Mouse (Mus musculus) limb, embryonic 14.5 days (tissue): ENCODE data around the gene Afg1l. TPM values are rescaled to one million over a fixed set of nuclear protein-coding genes. Genes with fewer than 3 reads are reported as not detected.

ENCODE experiments used
- ATAC-seq: fragments of 200-750 bp; cut with Nextera tagmentation; 2 replicates; pipeline ENCODE4 v1.8.0; 2017; ENCODE audit warnings: low read depth, moderate number of reproducible peaks, moderate TSS enrichment; ENCODE audit not compliant: low FRiP score
- DNase-seq: peaks from one replicate; pipeline ENCODE4 v3.0.0-alpha.2; 2015; ENCODE audit warnings: low spot score
- H3K27ac ChIP-seq: fragments of 300-500 bp; sonication (generic); replicated peaks from 2 replicates; pipeline ENCODE4 v1.5.1; 2014; ENCODE audit warnings: low read depth, mild to moderate bottlenecking, low read length, moderate library complexity, mixed read lengths
- H3K27me3 ChIP-seq: fragments of 300-500 bp; sonication (generic); 2 replicates; pipeline ENCODE4 v1.6.1; 2014; ENCODE audit warnings: low read length, mixed read lengths; ENCODE audit not compliant: control insufficient read depth, insufficient read depth
- H3K36me3 ChIP-seq: fragments of 300-500 bp; sonication (generic); 2 replicates; pipeline ENCODE4 v1.6.1; 2014; ENCODE audit warnings: mild to moderate bottlenecking, low read length, moderate library complexity, mixed read lengths; ENCODE audit not compliant: control insufficient read depth, insufficient read depth
- H3K4me1 ChIP-seq: fragments of 300-500 bp; sonication (generic); 2 replicates; pipeline ENCODE4 v1.6.1; 2014; ENCODE audit warnings: antibody characterized with exemption, low read length, mixed read lengths; ENCODE audit not compliant: control insufficient read depth, insufficient read depth
- H3K4me2 ChIP-seq: fragments of 300-500 bp; sonication (generic); replicated peaks from 2 replicates; pipeline ENCODE4 v1.6.1; 2014; ENCODE audit warnings: low read depth, mild to moderate bottlenecking, low read length, moderate library complexity; ENCODE audit not compliant: severe bottlenecking
- H3K4me3 ChIP-seq: fragments of 300-500 bp; sonication (generic); replicated peaks from 2 replicates; pipeline ENCODE4 v1.5.1; 2014; ENCODE audit warnings: low read length
- H3K9ac ChIP-seq: fragments of 300-500 bp; sonication (generic); 2 replicates; pipeline ENCODE4 v1.6.1; 2014; ENCODE audit warnings: mild to moderate bottlenecking, low read depth, low read length, moderate library complexity; ENCODE audit not compliant: severe bottlenecking
- H3K9me3 ChIP-seq: fragments of 300-500 bp; sonication (generic); 2 replicates; pipeline ENCODE4 v1.6.1; 2016; ENCODE audit warnings: low read length; ENCODE audit not compliant: control insufficient read depth
- POLR2A ChIP-seq: fragments of 200-500 bp; IDR thresholded peaks from 2 replicates; pipeline ENCODE4 v1.8.0; 2012; ENCODE audit warnings: inconsistent platforms, mild to moderate bottlenecking, moderate library complexity, borderline replicate concordance; ENCODE audit not compliant: insufficient read depth, insufficient read length; ENCODE audit errors: extremely low read depth
- WGBS: fragments of 180-500 bp; shearing (Covaris S2); extraction: QIAGEN DNeasy Blood & Tissue Kit; methylation state at CpG from one replicate; pipeline ENCODE4 v1.1.7; 2014; 5-methylcytosine and 5-hydroxymethylcytosine counted together
- polyA plus RNA-seq, 2 experiments: library from polyadenylated mRNA; depleted of rRNA in 1 of 2; stranded (reverse) in 1 of 2; unstranded in 1 of 2; fragments of >200 nt; fragmentation: Nextera tagmentation in 1 of 2; extraction: Ambion mirVana in 1 of 2; gene quantifications; 2 replicates each; pipeline versions ENCODE4 v1.2.1 to v1.2.3; 2012 to 2014

Gene Afg1l
- polyA plus RNA-seq (2012; rRNA removed) (4.6 and 5.7 TPM in 2 replicates), polyA plus RNA-seq (2014; fragmentation: Nextera tagmentation; extraction: Ambion mirVana) (5.0 and 5.3 TPM in 2 replicates)

DNA sequence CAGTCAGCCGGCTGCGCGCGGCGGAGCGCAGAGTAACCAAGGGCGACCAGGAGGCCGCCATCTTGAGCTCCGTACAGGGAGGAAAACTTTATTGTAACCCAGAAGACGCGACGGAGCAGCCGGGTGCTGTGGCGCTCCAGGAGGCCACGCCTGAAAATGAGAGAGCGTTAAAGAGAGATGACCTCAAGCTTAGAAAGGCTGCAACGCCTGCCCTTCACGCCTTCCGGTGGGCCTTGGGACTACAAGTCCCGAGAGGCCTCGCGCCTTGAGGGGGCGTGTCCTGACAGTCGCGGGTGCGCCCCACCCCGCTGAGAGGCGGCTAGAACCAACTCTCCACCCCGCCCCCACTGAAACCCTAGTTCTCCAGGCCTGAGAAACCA lies at the start of gene Afg1l:
Afg1l (minus strand) TSS at position 225 of the 380 bp plus-strand sequence.
- under 1% methylated on average over 29 of the region's 29 CpGs for WGBS
- Histone ChIP-seq H3K27ac (peak within 1 kb of the TSS; percentile 88), H3K4me3 (peak within 1 kb of the TSS; percentile 72), H3K9ac (peak within 1 kb of the TSS; percentile 88), H3K9me3 (no peaks in the 10 kb centered on the region), H3K36me3 (no peaks in the 10 kb centered on the region), H3K27me3 (no peaks in the 10 kb centered on the region), H3K4me1 (peaks cover 10% of the 10 kb centered on the region), H3K4me2 (peak within 1 kb of the TSS; percentile 80)
- peak; percentile 97 for DNase-seq
- TF ChIP-seq POLR2A = peak; percentile 85; the same call in 1 of the 2 replicates
- ATAC-seq = peak; percentile 95

DNA sequence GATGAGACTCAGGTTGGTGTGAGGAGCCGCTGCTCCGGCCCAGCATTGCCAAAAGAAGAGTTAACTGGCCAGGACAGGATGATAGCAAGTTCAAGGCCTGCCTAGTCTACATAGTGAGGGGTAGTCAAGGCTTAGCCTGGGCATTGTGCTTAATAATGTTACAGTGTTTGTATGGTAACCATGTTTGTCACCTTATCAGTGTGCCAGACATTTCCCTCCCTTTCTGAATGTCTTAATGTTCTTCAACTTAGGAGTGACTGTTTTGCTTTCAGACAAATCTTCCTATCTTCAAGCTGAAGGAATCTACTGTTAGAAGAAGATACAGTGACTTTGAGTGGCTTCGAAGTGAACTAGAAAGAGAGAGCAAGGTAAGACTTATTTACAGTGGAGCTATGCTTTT lies 47.3 kb upstream of the Afg1l start:
- DNase-seq (no peak), ATAC-seq (no peak)
- Histone ChIP-seq H3K4me1 (peaks cover 22% of the 10 kb centered on the region), H3K4me2 (no peak overlapping the region), H3K27me3 (no peaks in the 10 kb centered on the region), H3K4me3 (no peak overlapping the region), H3K9ac (no peak overlapping the region), H3K36me3 (peaks cover 50% of the 10 kb centered on the region), H3K9me3 (no peaks in the 10 kb centered on the region), H3K27ac (no peak overlapping the region)
- TF ChIP-seq POLR2A = no peak
- WGBS = 96% methylated on average over 3 of the region's 3 CpGs

DNA sequence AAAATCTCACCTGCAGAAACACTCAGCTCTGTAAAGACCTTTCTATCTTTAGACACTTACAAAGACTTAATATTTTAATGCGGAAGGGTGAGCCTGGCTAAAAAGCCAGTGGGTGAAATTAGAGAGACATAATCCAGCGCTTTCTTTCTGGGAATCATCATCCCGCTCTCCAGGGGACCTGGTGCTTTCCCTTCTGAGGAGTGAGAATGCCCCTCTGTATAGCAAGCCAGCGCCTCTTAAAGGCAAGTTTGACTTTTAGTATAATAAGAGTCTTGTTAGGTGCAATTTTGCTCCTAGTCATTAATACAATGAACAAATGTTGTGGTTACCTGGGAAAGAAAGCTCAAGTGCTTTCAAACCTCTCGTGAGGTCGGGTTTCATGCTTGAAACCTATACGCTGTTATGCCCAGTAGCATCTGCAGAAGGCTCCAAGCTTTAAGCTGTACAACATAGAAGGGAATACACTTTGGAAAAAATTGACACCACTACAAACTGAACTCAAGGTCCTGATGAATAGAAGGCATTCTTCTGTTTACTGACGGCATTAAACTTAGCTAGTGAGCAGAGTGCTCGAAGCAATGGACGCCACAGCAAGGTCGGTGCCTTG lies 45.3 kb upstream of the Afg1l start:
- H3K4me2 ChIP-seq = no peak overlapping the region
- 48% methylated on average over 11 of the region's 11 CpGs for WGBS
- no peak overlapping the region for H3K27ac ChIP-seq
- no peak overlapping the region for H3K9ac ChIP-seq
- no peaks in the 10 kb centered on the region for H3K27me3 ChIP-seq
- no peak for TF ChIP-seq POLR2A
- ATAC-seq (peak; percentile 37; the same call in 1 of the 2 replicates), DNase-seq (no peak)
- peaks cover 22% of the 10 kb centered on the region for H3K4me1 ChIP-seq
- H3K4me3 ChIP-seq = no peak overlapping the region
- H3K36me3 ChIP-seq = peaks cover 35% of the 10 kb centered on the region
- no peaks in the 10 kb centered on the region for H3K9me3 ChIP-seq

DNA sequence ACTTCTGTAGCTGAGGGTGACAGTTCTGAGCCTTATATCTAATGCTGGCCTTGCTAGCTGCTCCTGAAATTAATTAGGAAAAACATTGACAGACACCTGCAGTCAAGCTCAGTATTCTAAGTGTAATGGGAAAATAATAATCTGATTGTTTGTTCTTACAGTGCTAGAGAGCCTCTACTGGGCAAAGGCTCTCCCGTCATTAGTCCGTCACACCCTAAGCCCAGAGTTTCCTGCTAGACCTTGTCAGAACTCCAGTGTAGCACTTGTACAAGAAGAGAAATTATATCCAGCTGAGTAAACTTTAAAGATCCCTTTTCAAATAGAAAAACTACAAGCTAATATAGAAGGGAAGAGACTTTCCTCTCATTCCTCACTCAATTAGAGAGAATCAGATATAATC lies 44.5 kb upstream of the Afg1l start:
- no peak for ATAC-seq
- Histone ChIP-seq H3K36me3 (peaks cover 28% of the 10 kb centered on the region), H3K4me1 (peaks cover 22% of the 10 kb centered on the region), H3K9ac (no peak overlapping the region), H3K4me3 (no peak overlapping the region), H3K4me2 (no peak overlapping the region), H3K9me3 (no peaks in the 10 kb centered on the region), H3K27me3 (no peaks in the 10 kb centered on the region), H3K27ac (no peak overlapping the region)
- WGBS = 53% methylated on average over 2 of the region's 2 CpGs
- no peak for DNase-seq
- TF ChIP-seq POLR2A = no peak

DNA sequence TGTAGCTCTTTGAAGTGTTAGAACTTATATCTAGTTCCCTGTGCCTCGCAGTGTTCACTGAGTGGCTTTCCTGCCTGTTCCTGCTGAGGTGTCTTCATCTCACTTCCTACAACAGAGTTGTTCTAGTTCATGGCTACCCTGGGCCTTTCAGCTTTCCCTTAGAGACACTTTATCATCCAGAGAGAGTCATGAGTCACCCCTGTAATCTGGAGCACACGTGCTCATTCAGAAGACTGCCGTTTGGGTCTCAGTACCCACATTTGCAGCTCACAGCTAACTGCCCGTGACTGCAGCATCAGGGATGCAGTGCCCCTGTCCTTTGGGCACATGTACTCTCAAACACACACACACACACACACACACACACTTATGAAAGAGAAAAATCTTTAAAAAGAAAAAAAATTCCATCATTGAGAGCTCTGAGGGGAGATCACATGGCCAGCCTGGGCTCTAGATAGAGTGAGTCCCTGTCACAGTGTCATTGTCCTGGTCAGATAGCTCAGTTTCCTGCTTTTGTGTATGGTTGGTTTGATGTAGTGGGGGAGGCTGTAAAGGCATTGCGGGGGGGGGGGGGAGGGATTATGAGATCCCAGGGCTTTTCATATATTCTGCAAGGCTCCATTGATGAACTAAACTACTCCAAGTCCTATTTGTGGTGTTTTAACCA lies 43.1 kb upstream of the Afg1l start:
- no peak for DNase-seq
- Histone ChIP-seq H3K4me1 (peaks cover 22% of the 10 kb centered on the region), H3K27me3 (no peaks in the 10 kb centered on the region), H3K9ac (no peak overlapping the region), H3K4me3 (no peak overlapping the region), H3K4me2 (no peak overlapping the region), H3K36me3 (peaks cover 16% of the 10 kb centered on the region), H3K9me3 (no peaks in the 10 kb centered on the region), H3K27ac (no peak overlapping the region)
- no peak for ATAC-seq
- WGBS = 75% methylated on average over 5 of the region's 5 CpGs
- no peak for TF ChIP-seq POLR2A
